Mouse (Mus musculus): ENCODE results near the gene Cblc.

Cblc gene

DNA sequence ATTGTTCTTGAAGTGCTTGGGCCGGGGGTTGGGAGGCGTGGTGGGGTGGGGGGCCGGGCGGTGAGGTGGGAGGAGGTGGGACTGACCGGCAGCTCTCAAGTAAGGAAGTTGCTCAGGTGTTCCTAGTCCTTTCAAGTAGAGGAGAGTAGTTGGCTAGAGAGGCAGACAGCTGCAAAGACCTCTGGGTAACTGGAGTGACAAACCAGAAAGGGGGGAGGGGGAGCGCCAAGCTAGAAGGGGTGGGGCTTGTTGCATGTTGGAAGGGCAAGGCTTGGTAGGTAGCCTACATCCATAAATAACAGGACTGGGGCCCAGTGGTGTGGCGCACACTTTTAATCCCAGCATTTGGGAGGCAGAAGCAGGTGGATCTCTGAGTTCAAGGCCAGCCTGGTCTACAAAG is 14.9 kb downstream of the Cblc start:
- no peak for DNase-seq (ENCODE audit: low spot score)

DNA sequence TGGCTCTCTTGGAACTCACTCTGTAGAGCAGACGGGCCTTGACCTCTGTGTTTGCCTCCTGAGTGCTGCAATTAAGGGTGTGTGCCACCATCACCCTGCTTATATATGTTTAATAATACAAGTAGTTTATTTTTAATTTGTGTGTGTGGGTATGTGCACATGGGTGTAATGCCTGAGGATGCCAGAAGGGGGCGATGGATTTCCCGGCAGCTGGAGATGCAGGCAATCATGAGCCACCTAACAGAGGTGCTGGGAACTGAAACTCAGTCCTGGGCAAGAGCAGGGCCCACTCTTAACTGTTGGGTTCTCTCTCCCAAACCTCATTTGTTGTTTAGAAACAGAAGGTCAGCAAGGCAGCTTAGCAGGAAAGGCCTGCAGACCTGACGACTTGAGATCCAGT is 16.7 kb downstream of the Cblc start:
- no peak for DNase-seq (ENCODE audit: low spot score)

DNA sequence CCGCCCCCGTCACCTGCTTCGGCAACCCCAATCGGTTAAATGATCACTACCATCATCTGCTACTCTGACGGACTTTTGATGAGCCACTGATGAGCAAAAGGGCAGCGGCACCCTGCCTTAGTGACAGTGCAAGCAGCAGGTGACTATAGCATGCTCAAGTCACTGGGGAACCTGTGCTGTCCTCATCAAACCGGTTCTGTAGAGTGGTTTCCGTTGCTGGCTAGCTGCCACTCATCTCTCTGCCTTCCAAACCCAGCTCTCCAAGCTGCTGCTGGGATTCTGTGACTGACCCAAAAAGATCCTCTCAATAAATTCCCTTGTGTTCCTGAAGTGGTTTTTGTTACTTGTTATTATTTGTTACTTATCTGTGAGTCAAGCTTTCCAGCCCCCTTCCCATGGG is 18.0 kb downstream of the Cblc start:
- no peak for DNase-seq (ENCODE audit: low spot score)

DNA sequence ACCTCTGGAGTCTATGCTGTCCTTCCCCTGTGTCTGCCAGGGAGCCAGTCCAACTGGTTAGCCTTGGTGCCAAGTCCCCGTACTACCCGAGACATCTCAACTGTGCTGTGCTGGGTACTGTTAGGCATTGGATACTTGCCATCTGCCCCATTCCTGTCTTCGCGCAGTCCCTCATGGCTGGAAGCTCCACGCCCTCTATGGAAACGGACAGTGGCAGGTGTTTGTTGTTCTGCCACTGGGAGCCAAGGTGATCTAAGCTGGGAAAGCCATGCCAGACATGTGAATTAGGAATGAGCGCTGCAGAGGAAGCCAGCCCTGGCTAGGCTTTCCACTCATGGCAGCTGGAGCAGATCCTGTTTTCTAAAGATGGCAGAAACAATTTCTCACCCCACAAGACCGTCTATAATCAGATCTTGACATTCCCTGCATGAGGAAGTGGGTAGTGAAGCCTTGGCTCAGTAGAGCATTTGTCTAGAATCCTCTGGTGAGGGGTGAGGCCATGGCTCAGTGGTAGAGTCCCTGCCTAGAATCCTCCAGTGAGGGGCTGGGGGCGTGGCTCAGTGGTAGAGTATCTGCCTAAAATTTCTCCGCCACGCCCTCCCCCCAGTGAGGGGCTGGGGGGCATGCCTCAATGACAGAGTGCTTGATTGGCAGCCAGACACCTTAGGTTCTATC is 19.4 kb downstream of the Cblc start:
- DNase-seq (ENCODE audit: low spot score), result no peak

DNA sequence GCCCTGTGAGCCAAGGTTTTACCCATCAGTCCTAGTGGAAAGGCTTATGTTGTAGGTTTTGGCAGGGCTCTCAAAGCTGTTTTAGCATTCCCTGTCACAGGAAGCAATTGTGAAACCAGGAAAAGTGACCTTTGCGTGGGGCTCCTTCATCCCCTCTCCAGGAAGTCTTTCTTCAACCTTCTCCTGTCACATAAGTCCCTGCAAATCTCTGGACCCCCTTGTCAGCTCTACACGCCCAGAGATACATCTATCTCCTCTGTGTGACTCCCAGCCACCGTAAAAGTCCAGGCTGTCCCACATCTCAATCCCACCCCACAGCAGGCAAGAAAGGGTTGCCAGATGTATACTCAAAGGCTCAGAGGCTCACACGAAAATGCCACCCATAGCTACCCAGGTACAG is 24.9 kb downstream of the Cblc start:
- no peak for DNase-seq (ENCODE audit: low spot score)

DNA sequence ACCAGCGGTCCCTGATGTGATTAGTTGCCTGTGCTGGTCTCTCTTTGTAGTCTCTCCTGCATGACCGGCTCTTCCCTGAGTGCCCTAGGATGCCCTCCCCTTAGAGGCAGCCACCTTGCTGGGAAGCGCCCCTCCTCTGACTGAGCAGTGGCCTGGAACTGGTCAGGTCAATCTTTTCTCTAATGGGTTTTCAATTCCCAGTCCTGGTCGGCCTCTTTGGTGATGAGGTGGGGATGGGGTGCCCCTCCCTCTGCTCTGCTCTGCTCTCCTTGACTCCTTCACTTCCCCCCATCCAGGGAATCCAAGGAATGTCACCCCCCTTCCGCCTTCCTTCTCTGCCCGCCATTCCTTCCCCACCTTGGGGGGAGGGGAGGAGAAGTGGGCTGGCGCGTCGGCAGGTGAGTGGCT is 25.6 kb downstream of the Cblc start, which contains the start of gene Bcam:
Gene Bcam (minus strand): TSS at position 33 of the 408 bp plus-strand sequence.
- no peak for DNase-seq (ENCODE audit: low spot score)

DNA sequence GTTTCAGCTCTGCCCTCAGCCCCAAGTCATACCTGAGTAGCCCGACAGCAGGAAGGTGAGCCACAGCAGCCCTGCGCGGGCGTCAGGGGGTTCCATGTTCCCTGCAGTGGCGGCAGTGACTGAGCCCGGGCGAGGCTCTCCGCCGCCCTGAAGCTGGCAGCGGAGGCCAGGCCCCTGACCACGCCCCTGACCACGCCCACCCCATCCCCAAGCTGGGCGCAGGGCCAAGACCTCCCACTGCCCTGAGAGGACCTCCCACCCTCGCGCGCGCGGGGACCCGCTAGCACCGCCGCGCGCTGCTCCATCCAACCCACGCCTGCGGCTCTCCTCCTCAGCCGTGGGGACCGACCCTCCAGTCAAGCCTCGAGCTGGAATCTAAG is 26.2 kb downstream of the Cblc start:
- peak; percentile 85 for DNase-seq (ENCODE audit: low spot score)

DNA sequence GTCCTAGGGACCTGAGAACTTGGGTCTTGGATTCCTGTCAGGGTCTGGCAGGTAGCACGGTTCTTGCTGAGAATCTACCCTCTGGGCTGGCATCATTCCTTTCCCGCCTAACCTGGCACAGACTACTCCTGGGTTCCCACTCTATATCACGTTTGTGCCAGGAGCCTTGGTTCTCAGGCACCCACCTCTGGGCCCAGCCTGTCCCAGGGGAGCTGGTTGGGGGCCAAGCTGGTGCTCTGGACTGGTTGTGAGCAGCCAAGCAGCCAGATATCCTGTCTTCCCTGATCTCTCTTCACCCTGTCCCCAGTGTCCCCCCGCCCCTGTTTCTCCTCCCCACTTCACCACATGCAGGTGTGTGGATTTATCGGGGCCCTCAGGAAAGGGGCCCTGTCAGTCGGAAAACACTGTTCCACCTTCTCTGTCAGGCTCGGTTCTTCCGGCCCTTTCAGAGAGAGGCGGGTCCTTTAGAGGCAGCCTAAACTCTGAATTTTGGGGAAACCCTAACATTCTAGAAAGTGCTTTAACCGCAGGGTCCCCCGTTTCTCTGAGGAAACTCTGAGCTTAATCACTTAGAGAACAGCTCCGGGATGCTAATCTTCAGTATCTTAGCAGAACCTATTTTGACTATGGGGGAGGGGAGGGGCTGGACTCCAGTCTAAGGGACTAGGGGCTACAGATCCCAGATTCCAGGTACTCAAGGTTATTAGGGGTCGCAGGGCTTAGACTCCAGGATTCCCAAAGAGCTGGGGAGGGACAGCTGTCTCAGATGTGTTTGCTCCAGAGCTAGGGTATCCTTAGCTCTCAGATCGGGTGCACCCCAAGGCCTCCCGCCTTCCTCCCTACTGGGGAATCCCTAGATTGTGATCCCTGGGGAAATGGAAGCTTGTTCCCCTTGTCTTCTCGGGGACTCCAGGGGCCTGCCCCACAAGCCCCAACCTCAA is 26.9 kb downstream of the Cblc start:
- DNase-seq (ENCODE audit: low spot score), result no peak

DNA sequence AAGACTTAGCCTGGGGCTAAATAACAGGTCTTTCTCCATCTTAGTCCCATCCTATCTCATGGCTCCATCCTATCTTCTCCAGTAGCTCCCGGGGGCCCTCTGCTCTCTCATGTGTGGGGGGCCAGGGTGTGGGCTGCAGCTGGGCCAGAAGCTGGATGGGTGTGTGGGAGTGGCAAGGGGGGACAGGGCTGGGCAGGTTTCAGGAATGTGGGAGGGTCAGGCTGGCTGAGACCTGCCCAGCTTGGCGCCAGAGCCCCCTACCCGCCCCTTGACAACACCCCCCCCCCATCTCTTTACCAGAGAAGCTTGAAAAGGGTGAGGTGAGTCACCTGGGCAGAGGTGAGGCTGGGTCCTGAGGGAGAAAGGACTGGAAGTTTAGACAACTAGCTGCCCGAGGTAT is 27.6 kb downstream of the Cblc start:
- no peak for DNase-seq (ENCODE audit: low spot score)

DNA sequence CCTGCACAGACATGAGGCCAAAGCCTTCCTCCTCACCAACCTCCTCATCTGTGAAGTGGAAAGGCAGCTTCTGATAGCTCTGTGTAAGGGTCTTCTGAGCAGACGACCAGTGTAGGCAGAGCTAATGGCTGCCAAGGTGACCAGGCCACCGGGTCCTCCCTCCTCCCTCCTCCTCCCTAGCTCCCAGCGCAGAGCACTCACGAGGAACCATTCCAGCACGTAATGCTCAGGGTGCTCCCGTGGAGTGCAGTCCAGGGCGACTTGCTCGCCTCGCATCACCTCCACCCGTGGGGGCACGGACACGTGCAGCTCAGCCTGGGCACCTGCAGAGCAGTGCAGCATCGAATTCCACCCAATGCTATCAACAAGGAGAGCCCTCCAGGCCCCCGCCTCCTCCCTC is 28.4 kb downstream of the Cblc start:
- DNase-seq (ENCODE audit: low spot score), result no peak

DNA sequence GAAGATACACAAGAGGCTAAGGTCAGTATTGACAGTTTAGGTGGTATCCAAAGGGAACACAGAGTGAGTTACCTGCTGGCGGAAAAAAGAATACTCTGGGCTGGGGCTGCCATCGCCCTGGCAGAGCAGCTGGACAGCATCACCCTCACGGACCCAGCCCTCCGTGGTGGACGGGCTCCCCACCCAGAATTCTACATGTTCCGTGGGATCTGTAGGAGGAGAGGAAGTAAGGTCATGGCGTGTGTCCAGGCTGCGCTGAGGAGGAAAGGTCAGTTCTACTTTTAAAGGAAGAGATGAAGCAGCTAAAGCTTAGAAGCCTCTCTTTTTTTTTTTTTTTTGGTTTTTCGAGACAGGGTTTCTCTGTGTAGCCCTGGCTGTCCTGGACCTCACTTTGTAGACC is 32.0 kb downstream of the Cblc start:
- DNase-seq (ENCODE audit: low spot score), result no peak

DNA sequence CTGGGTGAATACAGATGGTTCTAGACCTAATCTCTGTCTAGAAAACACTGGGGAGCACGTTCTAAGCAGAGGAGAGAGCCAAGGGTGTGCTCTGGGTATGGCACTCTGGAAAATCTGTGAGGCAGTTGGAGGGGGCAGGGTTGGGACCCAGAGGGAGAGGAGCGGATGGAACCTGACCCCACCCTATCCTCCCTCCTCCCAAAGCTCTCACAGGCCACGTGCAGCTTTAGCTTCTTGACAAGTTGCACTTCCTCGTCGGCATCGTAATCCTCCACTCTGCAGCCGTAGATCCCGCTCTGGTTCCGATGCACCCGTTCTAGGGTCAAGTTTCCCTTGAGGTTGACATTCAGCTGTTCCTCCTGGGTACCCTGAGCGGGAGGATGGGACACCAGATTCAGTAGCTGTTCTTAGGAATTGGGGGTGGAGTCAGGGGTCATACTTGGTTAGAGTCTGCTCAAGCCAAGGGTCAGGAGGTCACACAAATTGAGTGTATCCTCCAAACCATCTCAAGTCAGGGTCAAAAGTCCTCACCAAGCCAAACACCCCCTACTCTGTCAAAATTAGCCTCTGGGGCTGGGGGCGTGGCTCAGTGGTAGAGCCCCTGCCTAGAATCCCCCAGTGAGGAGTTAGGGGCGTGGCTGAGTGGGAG is 32.7 kb downstream of the Cblc start:
- no peak for DNase-seq (ENCODE audit: low spot score)

DNA sequence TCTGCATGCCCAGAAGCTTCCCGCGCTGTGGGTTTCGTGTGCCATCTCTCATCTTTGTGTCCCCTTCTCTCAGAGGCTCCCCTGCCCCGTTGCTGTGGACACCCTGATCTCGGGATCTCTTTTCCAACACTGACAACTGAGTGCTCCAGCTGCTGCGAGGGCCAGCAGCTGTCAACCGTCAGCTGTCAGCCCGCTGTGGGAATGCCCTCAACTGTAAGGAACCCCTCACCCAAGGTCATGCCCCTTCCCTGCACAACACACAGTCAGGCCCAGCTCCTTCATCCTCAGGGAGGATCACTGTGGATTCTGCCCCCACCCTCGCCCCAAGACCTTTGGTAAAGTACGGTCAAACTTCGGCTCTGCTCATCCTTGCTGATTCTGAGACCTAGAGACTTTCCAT is 34.3 kb downstream of the Cblc start:
- DNase-seq (ENCODE audit: low spot score), result no peak

DNA sequence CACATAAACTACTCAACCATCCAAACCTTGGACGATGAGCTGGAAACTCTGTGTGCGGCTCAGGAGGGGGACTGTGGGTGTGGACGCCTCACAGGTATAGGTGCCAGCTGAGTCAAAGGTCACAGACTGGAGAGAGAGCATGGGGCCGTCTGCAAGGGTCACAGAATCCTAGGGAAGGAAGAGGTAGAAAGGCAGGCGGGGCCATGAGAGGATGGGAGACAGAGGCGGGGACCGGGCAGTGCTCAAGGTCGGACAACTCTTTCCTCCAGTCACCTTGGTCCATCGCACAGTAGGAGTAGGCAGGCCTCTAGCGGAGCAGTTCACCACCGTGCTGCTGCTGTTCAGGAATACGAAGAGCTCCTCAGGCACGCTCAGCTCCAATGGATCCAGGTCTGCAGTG is 36.6 kb downstream of the Cblc start:
- DNase-seq (ENCODE audit: low spot score), result no peak

DNA sequence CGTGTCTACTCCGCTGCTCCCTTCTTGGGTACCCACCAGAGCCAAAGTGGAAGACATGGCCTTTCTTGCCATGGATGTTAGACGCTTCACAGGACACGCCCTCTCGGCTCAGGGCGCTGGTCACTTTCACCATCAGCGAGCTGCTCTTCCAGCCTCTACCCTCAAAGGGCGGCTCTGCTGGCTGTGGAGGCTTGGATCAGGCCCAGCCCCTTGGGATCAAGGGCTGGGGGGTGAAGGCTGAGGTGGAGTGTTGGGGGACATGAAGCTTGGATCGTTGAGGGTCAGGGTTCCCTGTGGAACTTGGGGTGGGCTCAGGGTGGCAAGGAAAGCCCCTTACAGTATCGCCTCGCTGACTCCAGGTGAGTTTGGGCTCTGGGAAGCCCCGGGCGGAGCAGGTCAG is 38.0 kb downstream of the Cblc start:
- no peak for DNase-seq (ENCODE audit: low spot score)

DNA sequence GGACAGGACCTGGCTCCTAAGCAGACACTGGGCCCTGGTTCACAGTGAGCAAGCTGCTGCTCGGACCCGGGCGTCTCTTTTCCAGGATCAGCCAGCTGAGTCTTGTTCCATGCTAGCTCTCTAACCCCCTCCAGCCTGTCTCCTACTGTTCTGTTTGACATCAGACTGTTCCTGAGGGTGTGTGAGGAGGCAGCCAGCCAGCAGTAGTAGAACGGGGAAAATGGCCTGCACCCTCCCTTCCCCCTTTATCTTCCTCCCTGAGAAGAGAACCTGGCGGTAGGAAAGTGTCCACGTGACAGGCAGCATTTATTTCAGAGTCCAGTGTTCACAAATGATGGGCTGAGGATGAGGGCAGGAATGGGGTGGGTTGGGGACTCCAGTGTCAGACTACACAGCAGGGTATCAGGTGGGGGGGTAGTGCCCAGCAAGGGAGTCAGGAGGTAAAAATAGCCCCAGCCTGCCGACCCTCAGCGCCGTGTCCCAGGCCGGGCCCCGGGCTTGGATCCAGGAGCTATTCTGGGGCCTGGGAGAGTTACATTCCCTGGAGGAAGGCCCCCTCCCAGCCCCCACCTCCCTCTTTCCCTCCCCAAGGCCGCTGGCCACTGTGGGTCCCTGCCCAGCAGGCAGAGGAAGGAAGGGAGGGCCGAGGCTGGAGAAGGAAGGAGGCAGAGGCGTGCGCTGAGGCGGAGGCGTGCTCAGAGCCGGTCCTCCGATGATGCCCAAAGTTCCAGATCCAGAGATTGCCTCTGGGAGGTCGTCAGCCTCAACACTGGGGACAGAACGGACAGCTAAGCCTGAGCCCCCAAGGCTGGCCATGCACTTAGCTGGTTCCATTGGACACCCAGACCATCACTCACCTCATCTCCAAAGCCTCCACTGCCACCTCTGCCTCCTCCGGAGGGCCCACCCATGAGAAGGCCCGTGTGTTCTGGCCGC is 40.5 kb downstream of the Cblc start:
- no peak for DNase-seq (ENCODE audit: low spot score)

DNA sequence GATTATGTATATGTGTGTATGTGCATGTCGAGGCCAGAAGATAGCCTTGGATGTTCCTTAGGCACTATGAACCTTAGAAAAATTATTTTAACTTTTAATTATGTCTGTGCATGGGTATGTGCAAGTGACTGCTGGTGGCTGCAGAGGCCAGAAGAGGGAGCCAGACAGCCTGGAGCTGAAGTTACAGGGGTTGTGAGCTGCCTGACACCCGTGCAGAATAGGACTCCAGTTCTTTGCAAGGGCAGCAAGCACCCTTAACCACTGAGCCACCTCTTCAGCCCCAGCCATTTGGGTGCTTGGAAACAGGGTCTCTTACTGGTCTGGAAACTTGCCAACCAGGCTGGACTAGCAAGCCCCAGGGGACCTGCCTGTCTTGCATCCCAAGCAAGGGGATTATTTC is 41.6 kb downstream of the Cblc start:
- DNase-seq (ENCODE audit: low spot score), result no peak

DNA sequence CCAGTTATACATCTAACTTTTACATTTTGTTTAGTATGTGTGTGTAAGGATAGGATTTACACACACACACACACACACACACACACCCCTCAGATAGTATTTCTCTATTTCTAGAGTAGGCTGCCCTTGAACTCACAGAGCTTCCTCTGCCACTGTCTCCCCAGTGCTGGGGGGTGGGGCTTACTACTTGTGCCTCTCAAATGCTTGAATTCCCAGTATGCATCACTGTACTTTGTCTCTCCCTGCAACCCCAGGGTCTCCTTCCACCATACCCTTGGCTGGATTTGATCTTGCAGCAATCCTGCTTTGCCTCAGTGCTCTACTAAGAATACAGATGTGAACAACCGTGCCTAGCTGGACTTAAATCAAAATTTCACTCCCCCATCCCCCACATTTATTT is 42.5 kb downstream of the Cblc start:
- DNase-seq (ENCODE audit: low spot score), result no peak

DNA sequence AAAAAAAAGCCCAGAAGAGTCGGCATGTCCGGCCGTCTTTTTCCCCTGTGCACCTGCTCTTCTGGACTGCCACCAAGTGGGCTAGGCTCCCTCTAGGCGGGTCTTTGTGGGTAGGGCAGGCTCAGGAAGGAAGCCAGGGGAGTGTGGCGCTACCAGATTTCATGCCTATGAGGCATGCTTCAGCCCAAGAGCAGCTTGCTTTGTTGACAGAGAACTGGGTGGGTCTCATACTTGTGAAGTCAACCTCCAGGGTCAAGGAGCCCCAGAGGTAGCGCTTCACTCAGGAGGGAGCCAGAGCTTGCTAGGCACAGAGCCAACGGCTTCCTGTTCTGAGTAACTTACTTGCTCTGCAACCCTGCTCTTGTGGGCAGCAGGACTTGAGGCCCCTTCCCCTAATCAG is 43.0 kb downstream of the Cblc start:
- DNase-seq (ENCODE audit: low spot score), result no peak

DNA sequence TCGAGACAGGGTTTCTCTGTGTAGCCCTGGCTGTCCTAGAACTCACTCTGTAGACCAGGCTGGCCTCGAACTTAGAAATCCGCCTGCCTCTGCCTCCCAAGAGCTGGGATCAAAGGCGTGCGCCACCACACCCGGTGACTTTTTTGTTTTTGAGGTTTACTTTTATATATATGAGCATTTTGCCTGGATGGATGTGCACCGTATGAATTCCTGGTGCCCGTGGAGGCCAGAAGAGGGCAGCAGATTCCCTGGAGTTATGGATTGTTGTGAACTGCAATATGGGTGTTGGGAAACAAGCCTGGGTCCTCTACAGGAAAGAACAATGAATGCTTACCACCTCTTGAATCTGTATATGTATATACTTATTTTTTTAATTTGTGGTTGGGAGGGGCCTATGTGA is 44.0 kb downstream of the Cblc start:
- no peak for DNase-seq (ENCODE audit: low spot score)

DNA sequence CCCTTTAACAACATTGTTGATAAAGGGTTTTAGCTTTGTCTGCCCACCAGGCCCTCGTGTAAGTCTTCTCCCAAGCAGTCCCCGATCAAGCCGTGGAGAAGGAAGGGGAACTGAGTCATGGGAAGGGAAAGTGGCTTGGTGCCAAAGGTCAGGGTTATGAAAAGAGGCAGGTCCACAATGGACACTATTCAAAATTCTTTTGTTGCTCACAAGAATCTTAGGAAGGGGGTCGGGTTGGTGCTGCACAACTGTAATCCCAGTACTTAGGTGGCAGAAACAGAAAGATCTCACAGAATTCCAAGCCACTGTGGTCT is 45.6 kb downstream of the Cblc start:
- no peak for DNase-seq (ENCODE audit: low spot score)

Data from ovary, postnatal 10 days (tissue).